Mouse (Mus musculus): ENCODE measurements around the gene Zcchc2. TPM values are rescaled to one million over a fixed set of nuclear protein-coding genes. Genes with fewer than 3 reads are reported as not detected.

Zcchc2 gene
- polyA plus RNA-seq, 1 experiment, result 19.8 TPM

DNA sequence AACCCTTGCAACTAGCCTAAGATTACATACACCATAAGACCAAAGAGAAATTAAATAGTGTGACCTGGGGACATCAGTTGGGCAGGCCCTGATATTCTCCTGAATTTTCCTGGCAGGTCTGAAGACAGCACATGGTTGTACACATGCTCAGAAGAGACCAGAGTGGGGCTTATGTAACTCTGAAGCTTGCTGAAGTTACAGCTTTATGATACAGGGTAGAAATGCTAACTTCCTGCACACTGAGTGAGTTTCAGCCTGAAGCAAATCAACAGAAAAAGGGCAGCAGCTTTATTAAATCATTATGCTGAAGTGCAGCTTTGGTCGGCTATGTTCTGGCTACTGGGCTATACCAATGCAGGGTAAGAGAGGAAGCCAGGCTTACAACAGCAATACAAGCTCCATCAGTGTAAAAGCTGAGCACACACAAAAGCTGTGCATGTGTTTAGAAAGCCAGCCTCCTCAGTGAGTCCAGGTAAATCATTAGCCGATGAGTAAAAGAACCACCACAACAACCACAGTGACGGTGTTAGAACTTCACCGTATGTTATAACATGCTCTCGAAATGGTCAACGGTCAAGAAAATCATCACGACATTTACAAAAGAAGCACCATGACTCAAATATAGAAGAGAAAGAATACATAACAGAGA is 12.6 kb upstream of the Zcchc2 start:
- no peaks in the 10 kb centered on the region for H3K27me3 ChIP-seq (ENCODE audit: control insufficient read depth, insufficient read depth, low read length)
- TF ChIP-seq CTCF (IDR thresholded peaks at IDR 0.05; ENCODE audit: borderline replicate concordance, insufficient read depth, low read depth, low read length) (no peak), POLR2A (IDR thresholded peaks at IDR 0.05; ENCODE audit: borderline replicate concordance, insufficient read depth, low read length) (no peak)
- WGBS, result 97% methylated on average over 7 of the region's 7 CpGs
- H3K4me3 ChIP-seq (replicated peaks; ENCODE audit: insufficient read depth, low read depth, low read length), result no peak overlapping the region
- DNase-seq, result no peak
- H3K4me1 ChIP-seq (ENCODE audit: control insufficient read depth, insufficient read depth, low read length), result no peaks in the 10 kb centered on the region
- no peak overlapping the region for H3K27ac ChIP-seq (ENCODE audit: insufficient read depth, low read length)

- Histone ChIP-seq H3K4me1 (ENCODE audit: control insufficient read depth, insufficient read depth, low read length) (no peaks in the 10 kb centered on the region), H3K27ac (ENCODE audit: insufficient read depth, low read length) (no peak overlapping the region), H3K27me3 (ENCODE audit: control insufficient read depth, insufficient read depth, low read length) (no peaks in the 10 kb centered on the region), H3K4me3 (replicated peaks; ENCODE audit: insufficient read depth, low read depth, low read length) (no peak overlapping the region)
- TF ChIP-seq POLR2A (IDR thresholded peaks at IDR 0.05; ENCODE audit: borderline replicate concordance, insufficient read depth, low read length) (no peak), CTCF (IDR thresholded peaks at IDR 0.05; ENCODE audit: borderline replicate concordance, insufficient read depth, low read depth, low read length) (no peak)
- no peak for DNase-seq
- 79% methylated on average over 6 of the region's 6 CpGs for WGBS
Observed at GRCm38 (mm10) chr1:105980849-105981610, 9.2 kb upstream of the Zcchc2 start.

DNA sequence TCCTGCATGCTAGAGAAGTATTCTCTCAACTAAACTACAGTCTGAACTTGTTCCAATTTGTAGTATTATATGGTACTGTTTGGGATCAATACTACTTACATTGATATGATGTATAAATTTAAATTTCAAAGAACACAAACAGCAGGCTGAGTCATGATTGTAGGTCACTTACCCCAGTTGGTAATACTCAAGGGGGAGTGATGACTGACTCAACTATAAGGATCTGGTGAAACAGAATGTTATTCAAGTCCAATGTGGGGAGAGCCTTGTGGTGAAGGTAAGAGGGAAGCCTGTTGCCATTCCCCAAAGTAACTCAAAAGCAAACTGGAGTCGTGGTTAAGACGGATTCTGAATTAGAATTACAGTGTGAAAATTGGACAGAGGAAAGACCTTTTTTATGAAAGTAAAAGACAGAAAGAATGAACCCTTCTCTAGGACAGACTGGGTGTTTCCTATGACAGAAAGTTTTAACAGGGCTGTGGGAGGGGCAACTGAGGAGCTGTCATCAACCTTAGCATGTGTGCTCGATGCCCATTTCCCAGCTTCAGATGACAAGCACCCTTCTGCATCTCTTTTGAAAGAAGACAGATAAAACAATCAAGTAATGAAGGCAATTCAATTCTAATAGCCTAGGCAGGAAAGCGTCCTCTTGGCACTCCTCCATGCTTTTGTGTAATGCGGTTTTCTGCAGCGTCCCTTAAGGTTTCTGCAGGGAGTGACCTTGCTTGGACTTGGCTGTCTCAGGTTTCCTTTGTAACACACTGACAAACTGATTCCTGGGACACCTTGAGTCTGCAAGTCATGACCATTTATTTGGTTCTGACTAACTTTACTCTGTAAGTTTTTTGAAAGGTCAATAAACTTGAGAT is 7.5 kb upstream of the Zcchc2 start:
- Histone ChIP-seq H3K4me3 (replicated peaks; ENCODE audit: insufficient read depth, low read depth, low read length) (no peak overlapping the region), H3K4me1 (ENCODE audit: control insufficient read depth, insufficient read depth, low read length) (no peaks in the 10 kb centered on the region), H3K27me3 (ENCODE audit: control insufficient read depth, insufficient read depth, low read length) (no peaks in the 10 kb centered on the region), H3K27ac (ENCODE audit: insufficient read depth, low read length) (no peak overlapping the region)
- WGBS, result 64% methylated on average over 6 of the region's 6 CpGs
- no peak for DNase-seq
- no peak for TF ChIP-seq POLR2A (IDR thresholded peaks at IDR 0.05; ENCODE audit: borderline replicate concordance, insufficient read depth, low read length)
- TF ChIP-seq CTCF (IDR thresholded peaks at IDR 0.05; ENCODE audit: borderline replicate concordance, insufficient read depth, low read depth, low read length), result no peak

DNA sequence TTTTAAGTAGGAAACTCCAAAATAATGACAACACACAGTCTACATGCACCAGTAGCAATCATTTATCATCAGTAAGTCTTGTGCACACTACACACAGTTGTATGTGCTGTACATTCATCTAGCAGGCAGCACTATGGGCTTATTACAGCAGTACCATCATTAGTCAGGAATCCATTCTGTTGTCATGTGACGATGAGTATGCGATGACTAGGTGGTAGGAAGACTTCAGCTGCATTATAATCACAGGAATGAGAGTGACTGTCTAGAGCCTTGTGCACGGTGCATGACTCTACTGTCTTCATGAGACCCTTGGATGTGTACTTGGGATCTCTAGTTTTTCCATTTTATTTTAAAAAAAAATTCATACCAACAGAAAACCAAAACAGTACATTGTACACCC is 6.0 kb upstream of the Zcchc2 start:
- 97% methylated on average over 3 of the region's 3 CpGs for WGBS
- TF ChIP-seq POLR2A (IDR thresholded peaks at IDR 0.05; ENCODE audit: borderline replicate concordance, insufficient read depth, low read length), result no peak
- no peak for TF ChIP-seq CTCF (IDR thresholded peaks at IDR 0.05; ENCODE audit: borderline replicate concordance, insufficient read depth, low read depth, low read length)
- DNase-seq, result no peak

DNA sequence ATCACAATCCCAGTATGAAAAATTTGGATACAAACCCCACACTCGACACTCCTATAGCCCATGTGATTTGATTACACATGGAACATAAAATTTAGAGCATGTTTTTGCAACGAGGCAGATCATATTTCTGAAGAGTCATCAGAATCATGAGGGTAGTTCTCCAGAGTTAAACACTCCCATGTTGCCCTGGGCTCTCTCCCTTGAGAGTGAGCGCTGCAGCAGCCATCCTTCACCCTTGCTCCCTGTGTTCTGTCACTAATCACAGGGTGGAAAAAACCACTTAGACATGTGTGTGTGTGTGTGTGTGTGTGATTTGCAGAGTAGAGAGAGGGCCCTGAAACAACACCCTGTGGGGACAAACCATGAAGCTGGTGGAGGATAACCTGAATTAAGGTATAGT is 2.0 kb upstream of the Zcchc2 start:
- H3K27ac ChIP-seq (ENCODE audit: insufficient read depth, low read length), result no peak overlapping the region
- DNase-seq, result no peak
- WGBS, result 67% methylated on average over 3 of the region's 3 CpGs
- TF ChIP-seq CTCF (IDR thresholded peaks at IDR 0.05; ENCODE audit: borderline replicate concordance, insufficient read depth, low read depth, low read length) (no peak), POLR2A (IDR thresholded peaks at IDR 0.05; ENCODE audit: borderline replicate concordance, insufficient read depth, low read length) (no peak)
- H3K27me3 ChIP-seq (ENCODE audit: control insufficient read depth, insufficient read depth, low read length), result no peaks in the 10 kb centered on the region
- no peak overlapping the region for H3K4me3 ChIP-seq (replicated peaks; ENCODE audit: insufficient read depth, low read depth, low read length)
- H3K4me1 ChIP-seq (ENCODE audit: control insufficient read depth, insufficient read depth, low read length), result no peaks in the 10 kb centered on the region; the same call in 1 of the 2 replicates

More for the DNA sequence above, 6.0 kb upstream of the Zcchc2 start:
- Histone ChIP-seq H3K27me3 (ENCODE audit: control insufficient read depth, insufficient read depth, low read length) (no peaks in the 10 kb centered on the region), H3K4me3 (replicated peaks; ENCODE audit: insufficient read depth, low read depth, low read length) (no peak overlapping the region), H3K27ac (ENCODE audit: insufficient read depth, low read length) (no peak overlapping the region), H3K4me1 (ENCODE audit: control insufficient read depth, insufficient read depth, low read length) (no peaks in the 10 kb centered on the region)

- no peak overlapping the region for H3K27ac ChIP-seq (ENCODE audit: insufficient read depth, low read length)
- WGBS, result 72% methylated on average over 14 of the region's 14 CpGs
Observed at GRCm38 (mm10) chr1:105988903-105989639, 1.1 kb upstream of the Zcchc2 start.

DNA sequence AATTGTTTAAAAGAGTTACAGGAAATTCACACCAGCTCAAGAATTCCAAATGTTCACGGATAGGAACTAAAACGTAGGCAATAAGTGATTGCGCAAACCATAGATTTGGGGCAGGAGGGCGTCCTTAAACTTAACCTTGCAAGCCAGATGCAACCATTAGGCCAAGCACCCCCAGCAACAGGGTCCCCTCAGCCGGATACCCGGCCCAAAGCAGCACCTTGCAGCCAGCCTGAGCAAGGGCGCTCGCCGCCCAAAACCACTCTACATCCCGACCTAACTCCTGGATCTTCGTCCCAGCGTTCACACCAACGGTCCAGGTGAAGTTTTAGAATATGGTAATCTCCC is 594 bp upstream of the Zcchc2 start:
- Histone ChIP-seq H3K27me3 (ENCODE audit: control insufficient read depth, insufficient read depth, low read length) (no peaks in the 10 kb centered on the region), H3K4me3 (replicated peaks; ENCODE audit: insufficient read depth, low read depth, low read length) (peak overlapping the region; percentile 67), H3K4me1 (ENCODE audit: control insufficient read depth, insufficient read depth, low read length) (no peaks in the 10 kb centered on the region; the same call in 1 of the 2 replicates), H3K27ac (ENCODE audit: insufficient read depth, low read length) (peak overlapping the region; percentile 4; the same call in 1 of the 2 replicates)
- TF ChIP-seq POLR2A (IDR thresholded peaks at IDR 0.05; ENCODE audit: borderline replicate concordance, insufficient read depth, low read length) (no peak), CTCF (IDR thresholded peaks at IDR 0.05; ENCODE audit: borderline replicate concordance, insufficient read depth, low read depth, low read length) (no peak)
- no peak for DNase-seq
- 2% methylated on average over 13 of the region's 13 CpGs for WGBS

More at GRCm38 (mm10) chr1:105988903-105989639, 1.1 kb upstream of the Zcchc2 start:
- no peak for DNase-seq
- Histone ChIP-seq H3K27me3 (ENCODE audit: control insufficient read depth, insufficient read depth, low read length) (no peaks in the 10 kb centered on the region), H3K4me3 (replicated peaks; ENCODE audit: insufficient read depth, low read depth, low read length) (peak overlapping the region; percentile 67), H3K4me1 (ENCODE audit: control insufficient read depth, insufficient read depth, low read length) (no peaks in the 10 kb centered on the region; the same call in 1 of the 2 replicates)
- TF ChIP-seq POLR2A (IDR thresholded peaks at IDR 0.05; ENCODE audit: borderline replicate concordance, insufficient read depth, low read length), result no peak
- no peak for TF ChIP-seq CTCF (IDR thresholded peaks at IDR 0.05; ENCODE audit: borderline replicate concordance, insufficient read depth, low read depth, low read length)
